Mouse (Mus musculus) C2C12 (cell line): ENCODE measurements around the gene Tbc1d19.

ENCODE experiments used
- CEBPB ChIP-seq: IDR thresholded peaks from one replicate; pipeline ENCODE4 v1.6.1; 2011; ENCODE audit warnings: low read depth, mild to moderate bottlenecking, control low read depth, moderate library complexity
- CTCF ChIP-seq: IDR thresholded peaks from one replicate; pipeline ENCODE4 v1.5.1; 2011; ENCODE audit not compliant: control insufficient read depth, insufficient read depth, insufficient read length
- FOSL1 ChIP-seq: IDR thresholded peaks from one replicate; pipeline ENCODE4 v1.8.0; 2011; ENCODE audit warnings: mild to moderate bottlenecking, low read length; ENCODE audit not compliant: poor library complexity, insufficient read depth, severe bottlenecking
- MAX ChIP-seq: IDR thresholded peaks from one replicate; pipeline ENCODE4 v1.6.1; 2011; ENCODE audit warnings: mild to moderate bottlenecking, control low read depth
- MYOD1 ChIP-seq: IDR thresholded peaks from one replicate; pipeline ENCODE4 v1.6.1; 2011; ENCODE audit warnings: low read depth; ENCODE audit not compliant: control insufficient read depth, insufficient read length
- MYOG ChIP-seq: IDR thresholded peaks from one replicate; pipeline ENCODE4 v1.6.1; 2011; ENCODE audit not compliant: control insufficient read depth, insufficient read length; ENCODE audit errors: extremely low read depth
- USF1 ChIP-seq: IDR thresholded peaks from one replicate; pipeline ENCODE4 v1.6.1; 2011; ENCODE audit warnings: low read depth, mild to moderate bottlenecking, control low read depth, moderate library complexity

GRCm38 (mm10) chr5:53948606-53949266 is 139.3 kb downstream of the Tbc1d19 start:
- TF ChIP-seq CTCF (no peak), MAX (peak; percentile 23), CEBPB (no peak), MYOD1 (no peak), USF1 (no peak), FOSL1 (peak; percentile 61), MYOG (no peak)
